Mouse (Mus musculus): ENCODE data around the gene Cd99l2. TPM values are rescaled to one million over a fixed set of nuclear protein-coding genes. Genes with fewer than 3 reads are reported as not detected.

The Cd99l2 gene
- polyA plus RNA-seq, 1 experiment: 1.8 TPM

DNA sequence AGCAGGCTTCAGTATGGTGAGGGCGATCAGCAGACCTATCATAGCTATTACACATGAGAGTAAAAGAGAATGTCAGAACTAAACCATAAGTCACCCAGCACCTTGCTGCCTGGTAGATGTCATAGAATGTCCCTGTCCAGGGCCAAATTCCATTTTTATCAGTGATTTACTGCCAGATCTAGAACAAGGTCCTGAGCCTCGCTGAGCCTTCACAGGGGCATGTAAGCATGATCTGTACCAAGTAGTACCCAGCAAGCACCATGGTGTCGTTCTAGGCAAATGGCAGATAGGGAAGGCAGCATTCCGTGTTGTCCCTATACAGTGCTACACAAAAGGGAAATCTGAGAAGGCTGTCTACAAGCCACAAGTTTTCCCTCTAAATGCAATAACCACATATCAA is 79.0 kb downstream of the Cd99l2 start:
- Histone ChIP-seq H3K27me3 (ENCODE audit: control insufficient read depth, insufficient read depth, low read length) (no peaks in the 10 kb centered on the region), H3K4me1 (ENCODE audit: control insufficient read depth, insufficient read depth, insufficient read length, low read length) (no peaks in the 10 kb centered on the region), H3K36me3 (ENCODE audit: control insufficient read depth, insufficient read depth, low read length) (peaks cover 17% of the 10 kb centered on the region), H3K4me3 (ENCODE audit: low read depth, low read length) (no peak overlapping the region), H3K27ac (ENCODE audit: insufficient read depth, low read depth, low read length) (no peak overlapping the region)
- WGBS: 80% methylated on average over 4 of the region's 4 CpGs
- TF ChIP-seq CTCF (IDR thresholded peaks at IDR 0.05; ENCODE audit: extremely low read depth, insufficient read length, insufficient replicate concordance, low read depth, low read length) (no peak), POLR2A (IDR thresholded peaks at IDR 0.05; ENCODE audit: low read depth, low read length) (no peak)

GRCm38 (mm10) chrX:71412776-71413175 is 79.9 kb downstream of the Cd99l2 start:
- Histone ChIP-seq H3K4me3 (ENCODE audit: low read depth, low read length) (no peak overlapping the region), H3K4me1 (ENCODE audit: control insufficient read depth, insufficient read depth, insufficient read length, low read length) (no peaks in the 10 kb centered on the region), H3K27me3 (ENCODE audit: control insufficient read depth, insufficient read depth, low read length) (no peaks in the 10 kb centered on the region), H3K36me3 (ENCODE audit: control insufficient read depth, insufficient read depth, low read length) (peaks cover 14% of the 10 kb centered on the region), H3K27ac (ENCODE audit: insufficient read depth, low read depth, low read length) (no peak overlapping the region)
- 77% methylated on average over 3 of the region's 3 CpGs for WGBS
- TF ChIP-seq CTCF (IDR thresholded peaks at IDR 0.05; ENCODE audit: extremely low read depth, insufficient read length, insufficient replicate concordance, low read depth, low read length): no peak
- TF ChIP-seq POLR2A (IDR thresholded peaks at IDR 0.05; ENCODE audit: low read depth, low read length): no peak

DNA sequence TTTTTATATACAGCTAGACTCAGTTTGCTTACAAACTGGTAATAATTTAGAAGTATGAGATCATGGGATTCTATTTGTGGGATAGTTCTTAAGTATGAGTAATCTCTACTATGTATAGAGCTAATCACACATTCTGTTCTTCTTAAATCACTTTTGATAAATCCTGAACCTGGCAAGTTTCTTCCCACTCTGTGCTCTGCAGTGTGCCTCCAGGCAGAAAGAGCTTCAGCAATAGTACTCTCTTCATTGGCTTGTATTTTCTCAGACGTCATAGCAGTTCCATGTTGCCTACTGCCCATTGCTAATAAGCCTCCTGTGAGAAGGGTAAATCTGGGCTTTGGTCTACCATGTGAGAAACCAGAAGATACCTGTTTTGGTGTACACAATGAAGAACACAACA is 84.3 kb downstream of the Cd99l2 start:
- 89% methylated on average over 1 of the region's 1 CpGs for WGBS
- H3K27ac ChIP-seq (ENCODE audit: insufficient read depth, low read depth, low read length): no peak overlapping the region

GRCm38 (mm10) chrX:71406290-71406689 is 86.4 kb downstream of the Cd99l2 start:
- Histone ChIP-seq H3K27ac (ENCODE audit: insufficient read depth, low read depth, low read length) (no peak overlapping the region), H3K36me3 (ENCODE audit: control insufficient read depth, insufficient read depth, low read length) (peaks cover 10% of the 10 kb centered on the region), H3K27me3 (ENCODE audit: control insufficient read depth, insufficient read depth, low read length) (no peaks in the 10 kb centered on the region), H3K4me1 (ENCODE audit: control insufficient read depth, insufficient read depth, insufficient read length, low read length) (no peaks in the 10 kb centered on the region), H3K4me3 (ENCODE audit: low read depth, low read length) (no peak overlapping the region)
- TF ChIP-seq CTCF (IDR thresholded peaks at IDR 0.05; ENCODE audit: extremely low read depth, insufficient read length, insufficient replicate concordance, low read depth, low read length) (no peak), POLR2A (IDR thresholded peaks at IDR 0.05; ENCODE audit: low read depth, low read length) (no peak)

More for the DNA sequence above, 84.3 kb downstream of the Cd99l2 start:
- no peak overlapping the region for H3K4me3 ChIP-seq (ENCODE audit: low read depth, low read length)
- TF ChIP-seq POLR2A (IDR thresholded peaks at IDR 0.05; ENCODE audit: low read depth, low read length) (no peak), CTCF (IDR thresholded peaks at IDR 0.05; ENCODE audit: extremely low read depth, insufficient read length, insufficient replicate concordance, low read depth, low read length) (no peak)
- H3K4me1 ChIP-seq (ENCODE audit: control insufficient read depth, insufficient read depth, insufficient read length, low read length): no peaks in the 10 kb centered on the region
- H3K36me3 ChIP-seq (ENCODE audit: control insufficient read depth, insufficient read depth, low read length): peaks cover 10% of the 10 kb centered on the region
- no peaks in the 10 kb centered on the region for H3K27me3 ChIP-seq (ENCODE audit: control insufficient read depth, insufficient read depth, low read length)

GRCm38 (mm10) chrX:71396326-71396725 is 96.3 kb downstream of the Cd99l2 start:
- no peak overlapping the region for H3K4me3 ChIP-seq (ENCODE audit: low read depth, low read length)
- H3K27me3 ChIP-seq (ENCODE audit: control insufficient read depth, insufficient read depth, low read length): no peaks in the 10 kb centered on the region
- TF ChIP-seq POLR2A (IDR thresholded peaks at IDR 0.05; ENCODE audit: low read depth, low read length): no peak
- TF ChIP-seq CTCF (IDR thresholded peaks at IDR 0.05; ENCODE audit: extremely low read depth, insufficient read length, insufficient replicate concordance, low read depth, low read length): no peak
- peaks cover 11% of the 10 kb centered on the region for H3K36me3 ChIP-seq (ENCODE audit: control insufficient read depth, insufficient read depth, low read length)
- H3K4me1 ChIP-seq (ENCODE audit: control insufficient read depth, insufficient read depth, insufficient read length, low read length): no peaks in the 10 kb centered on the region
- H3K27ac ChIP-seq (ENCODE audit: insufficient read depth, low read depth, low read length): no peak overlapping the region
- 82% methylated on average over 4 of the region's 4 CpGs for WGBS

GRCm38 (mm10) chrX:71381571-71381970 is 111.1 kb downstream of the Cd99l2 start:
- Histone ChIP-seq H3K36me3 (ENCODE audit: control insufficient read depth, insufficient read depth, low read length) (peaks cover 4% of the 10 kb centered on the region; the same call in 1 of the 2 replicates), H3K4me1 (ENCODE audit: control insufficient read depth, insufficient read depth, insufficient read length, low read length) (no peaks in the 10 kb centered on the region), H3K27me3 (ENCODE audit: control insufficient read depth, insufficient read depth, low read length) (no peaks in the 10 kb centered on the region), H3K4me3 (ENCODE audit: low read depth, low read length) (no peak overlapping the region), H3K27ac (ENCODE audit: insufficient read depth, low read depth, low read length) (no peak overlapping the region)
- no peak for TF ChIP-seq CTCF (IDR thresholded peaks at IDR 0.05; ENCODE audit: extremely low read depth, insufficient read length, insufficient replicate concordance, low read depth, low read length)
- no peak for TF ChIP-seq POLR2A (IDR thresholded peaks at IDR 0.05; ENCODE audit: low read depth, low read length)
- WGBS: 40% methylated on average over 5 of the region's 5 CpGs

DNA sequence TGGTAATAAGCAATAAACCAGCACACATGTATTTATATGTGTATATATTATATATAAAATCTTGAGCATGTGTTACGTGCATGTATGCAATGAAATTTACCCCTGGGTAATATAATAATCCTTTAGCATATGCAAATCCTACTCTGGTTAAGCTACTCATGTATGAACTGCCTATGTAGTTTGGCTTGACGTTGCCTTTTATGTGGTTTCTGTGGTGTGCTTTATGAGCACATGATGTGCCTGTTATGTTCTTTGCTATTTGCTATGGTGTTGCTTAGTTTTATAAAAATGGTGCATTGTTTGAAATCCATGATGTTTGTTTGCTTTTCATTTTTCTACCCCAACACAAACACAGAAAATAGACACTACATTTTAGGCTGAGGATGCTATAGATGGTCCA is 114.2 kb downstream of the Cd99l2 start:
- 81% methylated on average over 2 of the region's 2 CpGs for WGBS
- Histone ChIP-seq H3K4me3 (ENCODE audit: low read depth, low read length) (no peak overlapping the region), H3K27ac (ENCODE audit: insufficient read depth, low read depth, low read length) (no peak overlapping the region), H3K36me3 (ENCODE audit: control insufficient read depth, insufficient read depth, low read length) (no peaks in the 10 kb centered on the region), H3K4me1 (ENCODE audit: control insufficient read depth, insufficient read depth, insufficient read length, low read length) (no peaks in the 10 kb centered on the region), H3K27me3 (ENCODE audit: control insufficient read depth, insufficient read depth, low read length) (no peaks in the 10 kb centered on the region)
- TF ChIP-seq POLR2A (IDR thresholded peaks at IDR 0.05; ENCODE audit: low read depth, low read length) (no peak), CTCF (IDR thresholded peaks at IDR 0.05; ENCODE audit: extremely low read depth, insufficient read length, insufficient replicate concordance, low read depth, low read length) (no peak)

- WGBS: 96% methylated on average over 1 of the region's 1 CpGs
- TF ChIP-seq POLR2A (IDR thresholded peaks at IDR 0.05; ENCODE audit: low read depth, low read length) (no peak), CTCF (IDR thresholded peaks at IDR 0.05; ENCODE audit: extremely low read depth, insufficient read length, insufficient replicate concordance, low read depth, low read length) (no peak)
- Histone ChIP-seq H3K36me3 (ENCODE audit: control insufficient read depth, insufficient read depth, low read length) (no peaks in the 10 kb centered on the region), H3K4me1 (ENCODE audit: control insufficient read depth, insufficient read depth, insufficient read length, low read length) (no peaks in the 10 kb centered on the region), H3K4me3 (ENCODE audit: low read depth, low read length) (no peak overlapping the region), H3K27me3 (ENCODE audit: control insufficient read depth, insufficient read depth, low read length) (no peaks in the 10 kb centered on the region), H3K27ac (ENCODE audit: insufficient read depth, low read depth, low read length) (no peak overlapping the region)
Observed at GRCm38 (mm10) chrX:71376781-71377180, 115.9 kb downstream of the Cd99l2 start.

Other genes starting within 250 kb of the Cd99l2 start
- 3.8 and 4.6 TPM in 2 replicates for gene Mtmr1, start 128.1 kb downstream of the Cd99l2 start, polyA plus RNA-seq (2012; rRNA removed)
- gene Hmgb3, start 63.1 kb upstream of the Cd99l2 start, polyA plus RNA-seq (2012; rRNA removed): 2.8 and 24.0 TPM in 2 replicates
- 0.18 TPM in 1 of 2 replicates, not detected in the other for gene Gpr50, start 170.8 kb upstream of the Cd99l2 start, polyA plus RNA-seq (2012; rRNA removed)